Mouse (Mus musculus): ENCODE data around the gene Nwd2. TPM values are rescaled to one million over a fixed set of nuclear protein-coding genes. Genes with fewer than 3 reads are reported as not detected.

Gene Nwd2
- total and polyA plus RNA-seq, 3 experiments: 0.22 TPM; not detected in 2

- H3K4me1 ChIP-seq (ENCODE audit: insufficient read depth, low read depth, low read length): no peaks in the 10 kb centered on the region
- ATAC-seq (ENCODE audit: extremely low read depth, insufficient number of reproducible peaks, low FRiP score, poor library complexity, severe bottlenecking) (no peak), DNase-seq (ENCODE audit: low spot score) (no peak)
- H3K36me3 ChIP-seq (replicated peaks): no peaks in the 10 kb centered on the region
- H3K4me3 ChIP-seq (ENCODE audit: low read depth, low read length): no peak overlapping the region
- no peaks in the 10 kb centered on the region for H3K27me3 ChIP-seq (ENCODE audit: insufficient read depth, low read length)
- H3K9me3 ChIP-seq (replicated peaks): peaks cover 8% of the 10 kb centered on the region
- no peak for TF ChIP-seq GATA2 (IDR thresholded peaks at IDR 0.05; ENCODE audit: borderline replicate concordance, low read depth, low read length)
- no peak for TF ChIP-seq GATA1 (IDR thresholded peaks at IDR 0.05; ENCODE audit: borderline replicate concordance, low read length)
- no peak for TF ChIP-seq TAL1 (conservative IDR thresholded peaks at IDR 0.05; ENCODE audit: low read depth, low read length)
- TF ChIP-seq POLR2AphosphoS5 (IDR thresholded peaks at IDR 0.05; ENCODE audit: insufficient replicate concordance, low read depth, low read length): no peak
- no peak for TF ChIP-seq CTCF (IDR thresholded peaks at IDR 0.05; ENCODE audit: low read depth, low read length)
Measured at GRCm38 (mm10) chr5:63743426-63743825, 94.5 kb downstream of the Nwd2 start.

DNA sequence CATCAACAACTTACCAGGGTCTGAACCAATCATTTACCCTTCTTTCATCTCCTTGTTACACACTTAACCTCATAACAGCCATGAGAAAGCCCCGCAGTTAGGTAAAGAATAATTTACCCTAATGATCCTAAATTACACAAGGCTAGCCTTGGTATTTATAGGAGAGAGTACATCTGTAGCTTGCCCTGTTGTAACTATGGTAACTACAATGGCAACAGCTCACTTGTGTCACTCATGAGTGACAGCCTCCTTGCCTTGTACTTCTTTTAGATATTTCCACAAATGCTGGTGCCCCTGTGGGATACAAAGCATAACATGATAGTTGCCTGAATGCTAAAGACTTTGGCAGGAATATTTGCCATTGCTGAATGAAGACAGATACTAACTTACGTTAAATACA, 99.4 kb downstream of the Nwd2 start:
- Histone ChIP-seq H3K4me1 (ENCODE audit: insufficient read depth, low read depth, low read length) (no peaks in the 10 kb centered on the region), H3K27me3 (ENCODE audit: insufficient read depth, low read length) (no peaks in the 10 kb centered on the region), H3K36me3 (replicated peaks) (no peaks in the 10 kb centered on the region), H3K9me3 (replicated peaks) (peaks cover 6% of the 10 kb centered on the region), H3K4me3 (ENCODE audit: low read depth, low read length) (no peak overlapping the region)
- DNase-seq (ENCODE audit: low spot score): no peak
- TF ChIP-seq GATA2 (IDR thresholded peaks at IDR 0.05; ENCODE audit: borderline replicate concordance, low read depth, low read length): no peak
- no peak for TF ChIP-seq GATA1 (IDR thresholded peaks at IDR 0.05; ENCODE audit: borderline replicate concordance, low read length)
- TF ChIP-seq TAL1 (conservative IDR thresholded peaks at IDR 0.05; ENCODE audit: low read depth, low read length): no peak
- TF ChIP-seq CTCF (IDR thresholded peaks at IDR 0.05; ENCODE audit: low read depth, low read length): no peak
- TF ChIP-seq POLR2AphosphoS5 (IDR thresholded peaks at IDR 0.05; ENCODE audit: insufficient replicate concordance, low read depth, low read length): no peak
- ATAC-seq (ENCODE audit: extremely low read depth, insufficient number of reproducible peaks, low FRiP score, poor library complexity, severe bottlenecking): no peak

DNA sequence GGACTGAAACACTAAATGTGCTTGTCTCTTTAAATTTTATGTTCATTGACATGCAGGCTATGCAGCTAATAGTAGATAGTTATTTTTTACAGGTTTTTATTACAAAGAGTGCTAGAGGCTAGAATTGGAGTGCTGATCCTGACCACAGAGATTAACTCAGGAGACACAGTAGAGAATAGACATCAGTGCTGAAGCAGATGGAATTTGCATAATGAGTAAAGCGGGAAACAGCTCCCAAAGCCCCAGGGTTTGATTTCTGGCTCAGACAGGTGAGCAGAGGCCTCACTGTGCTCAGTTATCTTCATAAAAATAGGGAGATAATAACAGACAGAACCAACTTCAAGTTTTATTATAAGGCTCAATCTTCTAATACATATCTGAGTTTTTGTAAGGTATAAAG, 99.9 kb downstream of the Nwd2 start:
- TF ChIP-seq CTCF (IDR thresholded peaks at IDR 0.05; ENCODE audit: low read depth, low read length) (no peak), TAL1 (conservative IDR thresholded peaks at IDR 0.05; ENCODE audit: low read depth, low read length) (no peak), GATA2 (IDR thresholded peaks at IDR 0.05; ENCODE audit: borderline replicate concordance, low read depth, low read length) (no peak), GATA1 (IDR thresholded peaks at IDR 0.05; ENCODE audit: borderline replicate concordance, low read length) (no peak), POLR2AphosphoS5 (IDR thresholded peaks at IDR 0.05; ENCODE audit: insufficient replicate concordance, low read depth, low read length) (no peak)
- DNase-seq (ENCODE audit: low spot score) (no peak), ATAC-seq (ENCODE audit: extremely low read depth, insufficient number of reproducible peaks, low FRiP score, poor library complexity, severe bottlenecking) (no peak)
- Histone ChIP-seq H3K36me3 (replicated peaks) (no peaks in the 10 kb centered on the region), H3K4me3 (ENCODE audit: low read depth, low read length) (no peak overlapping the region), H3K27me3 (ENCODE audit: insufficient read depth, low read length) (no peaks in the 10 kb centered on the region), H3K4me1 (ENCODE audit: insufficient read depth, low read depth, low read length) (no peaks in the 10 kb centered on the region), H3K9me3 (replicated peaks) (peaks cover 7% of the 10 kb centered on the region)

- no peak for TF ChIP-seq CTCF (IDR thresholded peaks at IDR 0.05; ENCODE audit: low read depth, low read length)
- H3K4me1 ChIP-seq (ENCODE audit: insufficient read depth, low read depth, low read length): no peaks in the 10 kb centered on the region
- H3K27me3 ChIP-seq (ENCODE audit: insufficient read depth, low read length): no peaks in the 10 kb centered on the region
- H3K36me3 ChIP-seq (replicated peaks): no peaks in the 10 kb centered on the region
- ATAC-seq (ENCODE audit: extremely low read depth, insufficient number of reproducible peaks, low FRiP score, poor library complexity, severe bottlenecking) (no peak), DNase-seq (ENCODE audit: low spot score) (no peak)
- peaks cover 4% of the 10 kb centered on the region for H3K9me3 ChIP-seq (replicated peaks)
- no peak overlapping the region for H3K4me3 ChIP-seq (ENCODE audit: low read depth, low read length)
Measured at GRCm38 (mm10) chr5:63755092-63755761, 106.3 kb downstream of the Nwd2 start.

DNA sequence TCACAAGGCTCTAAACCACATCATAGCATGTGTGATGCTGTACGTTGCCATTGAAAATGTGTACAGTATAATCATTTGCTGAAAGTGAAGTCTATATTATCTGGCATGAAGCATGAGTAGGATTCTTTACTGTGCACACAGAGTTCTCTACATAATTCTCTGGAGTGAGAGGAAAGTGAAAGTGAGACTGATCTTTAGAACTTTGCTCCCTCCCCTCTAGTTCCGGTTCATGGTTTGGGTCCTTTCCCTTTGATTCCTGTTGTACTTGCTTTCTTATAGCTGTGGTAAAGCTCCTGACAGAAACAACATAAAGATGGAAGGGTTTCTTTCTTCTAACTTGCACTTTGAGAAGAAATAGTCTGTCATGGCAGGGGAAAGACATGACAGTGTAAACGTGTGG, 107.0 kb downstream of the Nwd2 start:
- ATAC-seq (ENCODE audit: extremely low read depth, insufficient number of reproducible peaks, low FRiP score, poor library complexity, severe bottlenecking): no peak
- no peak for DNase-seq (ENCODE audit: low spot score)
- Histone ChIP-seq H3K36me3 (replicated peaks) (no peaks in the 10 kb centered on the region), H3K9me3 (replicated peaks) (peaks cover 4% of the 10 kb centered on the region), H3K4me3 (ENCODE audit: low read depth, low read length) (no peak overlapping the region), H3K4me1 (ENCODE audit: insufficient read depth, low read depth, low read length) (no peaks in the 10 kb centered on the region), H3K27me3 (ENCODE audit: insufficient read depth, low read length) (no peaks in the 10 kb centered on the region)
- TF ChIP-seq CTCF (IDR thresholded peaks at IDR 0.05; ENCODE audit: low read depth, low read length): no peak
- no peak for TF ChIP-seq GATA1 (IDR thresholded peaks at IDR 0.05; ENCODE audit: borderline replicate concordance, low read length)
- TF ChIP-seq GATA2 (IDR thresholded peaks at IDR 0.05; ENCODE audit: borderline replicate concordance, low read depth, low read length): no peak
- TF ChIP-seq POLR2AphosphoS5 (IDR thresholded peaks at IDR 0.05; ENCODE audit: insufficient replicate concordance, low read depth, low read length): no peak
- no peak for TF ChIP-seq TAL1 (conservative IDR thresholded peaks at IDR 0.05; ENCODE audit: low read depth, low read length)

- Histone ChIP-seq H3K27me3 (ENCODE audit: insufficient read depth, low read length) (no peaks in the 10 kb centered on the region), H3K36me3 (replicated peaks) (no peaks in the 10 kb centered on the region), H3K4me1 (ENCODE audit: insufficient read depth, low read depth, low read length) (no peaks in the 10 kb centered on the region), H3K4me3 (ENCODE audit: low read depth, low read length) (no peak overlapping the region), H3K9me3 (replicated peaks) (peaks cover 13% of the 10 kb centered on the region)
- ATAC-seq (ENCODE audit: extremely low read depth, insufficient number of reproducible peaks, low FRiP score, poor library complexity, severe bottlenecking) (no peak), DNase-seq (ENCODE audit: low spot score) (no peak)
- TF ChIP-seq GATA2 (IDR thresholded peaks at IDR 0.05; ENCODE audit: borderline replicate concordance, low read depth, low read length) (no peak), CTCF (IDR thresholded peaks at IDR 0.05; ENCODE audit: low read depth, low read length) (no peak)
Measured at GRCm38 (mm10) chr5:63765886-63766285, 117.0 kb downstream of the Nwd2 start.

- DNase-seq (ENCODE audit: low spot score): no peak
- no peak overlapping the region for H3K4me3 ChIP-seq (ENCODE audit: low read depth, low read length)
- TF ChIP-seq CTCF (IDR thresholded peaks at IDR 0.05; ENCODE audit: low read depth, low read length) (no peak), POLR2AphosphoS5 (IDR thresholded peaks at IDR 0.05; ENCODE audit: insufficient replicate concordance, low read depth, low read length) (no peak), TAL1 (conservative IDR thresholded peaks at IDR 0.05; ENCODE audit: low read depth, low read length) (no peak), GATA1 (IDR thresholded peaks at IDR 0.05; ENCODE audit: borderline replicate concordance, low read length) (no peak), GATA2 (IDR thresholded peaks at IDR 0.05; ENCODE audit: borderline replicate concordance, low read depth, low read length) (no peak)
- H3K36me3 ChIP-seq (replicated peaks): no peaks in the 10 kb centered on the region
- no peaks in the 10 kb centered on the region for H3K27me3 ChIP-seq (ENCODE audit: insufficient read depth, low read length)
- no peaks in the 10 kb centered on the region for H3K4me1 ChIP-seq (ENCODE audit: insufficient read depth, low read depth, low read length)
- peaks cover 14% of the 10 kb centered on the region for H3K9me3 ChIP-seq (replicated peaks)
- ATAC-seq (ENCODE audit: extremely low read depth, insufficient number of reproducible peaks, low FRiP score, poor library complexity, severe bottlenecking): no peak
Measured at GRCm38 (mm10) chr5:63766715-63767114, 117.8 kb downstream of the Nwd2 start.
